Mouse (Mus musculus) gastrocnemius, postnatal 4 days (tissue): Measurements from ENCODE around the gene Scaf1. TPM values are rescaled to one million over a fixed set of nuclear protein-coding genes. Genes with fewer than 3 reads are reported as not detected.

Experiments used
- DNase-seq, 2 experiments: peaks; one replicate each; pipeline ENCODE4 v3.0.0; 2021 to 2022; ENCODE audit warnings: low spot score in 2 of 2, mixed read lengths in 2 of 2
- total RNA-seq, 2 experiments: library from RNA; stranded (reverse); gene quantifications; 2 replicates each; pipeline ENCODE4 v1.2.3; 2021

The Scaf1 gene
- total RNA-seq, 2 experiments from 2014 or later, result 74.1 to 76.0 TPM

- peak; percentile 81 to 94 for DNase-seq
These were observed 29.8 kb downstream of the Scaf1 start, which contains the start of gene Prmt1 for GRCm38 (mm10) chr7:44986192-44986878. TSS of gene Prmt1 (minus strand) at chr7:44986568.

GRCm38 (mm10) chr7:44985595-44986191 lies 30.5 kb downstream of the Scaf1 start:
- peak; percentile 76 to 83 for DNase-seq

DNA sequence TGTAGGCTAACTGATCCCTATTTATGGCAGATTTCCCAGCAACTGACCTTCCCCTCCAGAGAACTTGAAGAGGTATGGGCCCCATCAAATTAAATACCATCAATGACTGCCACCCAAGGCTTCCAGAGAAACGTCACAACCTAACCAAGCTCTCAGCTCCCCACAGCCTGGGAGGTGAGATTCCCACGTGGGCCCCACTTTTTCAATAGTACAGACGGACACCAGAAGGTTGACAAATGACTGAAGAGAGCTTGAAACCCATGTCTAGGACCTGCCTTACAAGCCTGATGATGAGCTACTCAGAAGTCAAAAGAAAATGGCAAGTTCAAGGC lies 31.4 kb downstream of the Scaf1 start:
- DNase-seq, result no peak

- DNase-seq, result no peak
These were observed 32.0 kb downstream of the Scaf1 start for GRCm38 (mm10) chr7:44983944-44984832.

- DNase-seq, result peak; percentile 78 to 87
These were observed 33.1 kb downstream of the Scaf1 start for GRCm38 (mm10) chr7:44983085-44983484.

DNA sequence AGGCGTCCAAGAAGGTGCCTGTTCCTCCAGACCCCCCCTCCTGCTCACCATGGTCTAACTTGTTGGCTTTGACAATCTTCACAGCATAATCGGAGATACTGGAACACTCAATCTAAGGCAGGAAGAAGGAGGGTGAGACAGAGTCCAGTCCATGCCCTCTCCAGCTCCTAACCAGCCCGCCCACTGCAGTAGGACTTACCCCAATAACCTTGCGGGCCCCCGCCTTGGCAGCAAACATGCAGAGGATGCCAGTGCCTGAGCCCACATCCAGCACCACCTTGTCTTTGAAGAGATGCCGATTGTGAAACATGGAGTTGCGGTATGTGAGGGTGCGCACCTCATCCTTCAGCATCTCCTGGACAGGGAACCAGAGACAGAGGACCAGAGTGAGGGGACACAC lies 34.6 kb downstream of the Scaf1 start:
- no peak for DNase-seq

DNA sequence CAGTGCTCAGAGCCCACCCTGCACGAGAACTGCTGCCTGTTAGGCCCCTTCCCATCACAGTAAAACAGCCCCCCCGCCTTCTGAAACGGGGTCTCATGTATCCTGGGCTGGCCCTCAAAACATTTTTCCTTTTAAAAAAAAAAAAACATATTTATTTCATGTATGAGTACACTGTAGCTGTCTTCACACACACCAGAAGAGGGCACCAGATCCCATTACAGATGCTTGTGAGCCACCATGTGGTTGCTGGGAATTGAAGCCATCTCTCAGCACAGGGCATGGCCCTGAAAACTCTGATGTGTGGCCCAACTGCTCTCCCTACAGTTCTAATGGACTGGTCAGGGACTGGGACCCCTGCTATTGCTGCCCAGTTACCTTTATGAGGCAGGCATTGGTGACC lies 37.9 kb downstream of the Scaf1 start:
- no peak for DNase-seq

DNA sequence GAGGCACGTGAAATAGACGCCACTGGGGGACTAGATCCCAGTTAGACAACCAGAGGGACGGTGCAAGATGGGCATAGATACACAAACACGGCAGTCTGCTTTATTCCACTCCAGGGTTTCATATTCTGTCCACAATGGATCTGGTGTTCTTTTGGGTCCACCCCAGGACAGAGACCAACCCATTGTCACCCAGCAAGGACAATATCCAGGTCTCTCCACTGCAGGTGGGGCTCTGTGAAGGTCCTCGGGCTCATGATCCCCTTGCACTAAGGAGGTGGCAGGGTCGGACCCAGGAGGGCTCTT lies 41.1 kb downstream of the Scaf1 start:
- no peak for DNase-seq

DNA sequence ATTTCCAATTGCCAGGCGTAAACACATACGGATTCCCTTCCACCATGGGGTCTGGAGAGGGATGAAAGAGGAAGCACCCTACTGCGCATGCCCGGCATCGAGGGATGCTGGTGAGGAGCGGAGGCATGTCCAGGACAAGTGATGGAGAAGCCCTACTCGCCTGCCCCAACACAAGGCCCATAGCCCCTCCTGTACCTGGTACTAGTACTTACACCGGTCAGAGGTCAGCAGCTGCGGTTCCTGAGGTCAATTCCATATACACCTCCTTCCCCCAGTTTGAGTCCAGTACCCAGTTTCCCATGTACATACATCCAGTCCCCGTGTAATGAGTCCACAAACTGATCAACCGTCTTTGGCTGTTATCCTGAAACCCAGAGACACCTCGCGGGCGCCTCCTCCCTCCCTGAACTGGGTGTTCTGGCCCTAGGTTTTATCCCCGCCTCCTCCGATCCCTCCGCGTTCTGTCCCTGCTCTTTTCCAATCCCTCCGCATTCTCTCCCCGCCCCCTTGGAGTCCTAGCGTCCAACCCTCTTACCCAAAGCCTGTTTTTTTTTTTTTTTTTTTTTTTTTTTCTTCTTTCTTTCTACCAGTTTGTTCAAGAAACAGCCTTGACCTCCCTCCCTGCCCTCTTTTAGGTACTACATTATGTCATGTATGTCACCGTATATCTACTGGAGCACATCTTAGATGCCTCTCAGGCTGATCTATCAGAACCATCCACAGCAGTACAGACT lies 41.6 kb downstream of the Scaf1 start, which contains the start of gene Cpt1c:
Cpt1c (minus strand) TSS at position 469 of the 734 bp plus-strand sequence.
- DNase-seq, result peak; percentile 75 to 83

GRCm38 (mm10) chr7:44973415-44974130 lies 42.6 kb downstream of the Scaf1 start:
- no peak for DNase-seq

GRCm38 (mm10) chr7:44971142-44971541 lies 45.0 kb downstream of the Scaf1 start:
- no peak for DNase-seq

DNA sequence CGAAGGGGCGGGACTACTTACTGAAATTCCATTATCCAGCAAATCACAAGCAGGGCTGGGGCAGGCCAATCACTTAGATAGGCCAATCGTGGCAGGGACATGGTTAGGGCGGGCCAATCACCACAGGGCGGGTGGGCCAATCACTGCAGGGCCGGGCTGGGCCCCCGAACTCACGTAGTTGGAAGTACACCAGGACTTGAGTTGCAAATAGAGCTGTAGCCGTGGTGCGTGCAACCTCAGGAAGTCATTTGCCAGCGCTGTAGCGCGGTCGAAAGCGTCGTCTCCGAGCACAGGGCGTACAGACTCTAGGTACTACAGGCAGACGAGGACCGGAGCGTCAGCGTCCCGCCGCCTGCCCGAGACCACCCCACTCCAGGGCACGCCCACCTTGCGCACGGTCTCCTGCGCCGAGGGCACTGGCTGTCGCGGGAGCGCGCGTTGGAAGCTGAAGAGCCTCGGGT lies 45.9 kb downstream of the Scaf1 start:
- DNase-seq, result peak; percentile 62 to 86

GRCm38 (mm10) chr7:44966638-44967037 lies 49.5 kb downstream of the Scaf1 start:
- no peak for DNase-seq

GRCm38 (mm10) chr7:44965975-44966374 lies 50.2 kb downstream of the Scaf1 start:
- DNase-seq, result no peak

DNA sequence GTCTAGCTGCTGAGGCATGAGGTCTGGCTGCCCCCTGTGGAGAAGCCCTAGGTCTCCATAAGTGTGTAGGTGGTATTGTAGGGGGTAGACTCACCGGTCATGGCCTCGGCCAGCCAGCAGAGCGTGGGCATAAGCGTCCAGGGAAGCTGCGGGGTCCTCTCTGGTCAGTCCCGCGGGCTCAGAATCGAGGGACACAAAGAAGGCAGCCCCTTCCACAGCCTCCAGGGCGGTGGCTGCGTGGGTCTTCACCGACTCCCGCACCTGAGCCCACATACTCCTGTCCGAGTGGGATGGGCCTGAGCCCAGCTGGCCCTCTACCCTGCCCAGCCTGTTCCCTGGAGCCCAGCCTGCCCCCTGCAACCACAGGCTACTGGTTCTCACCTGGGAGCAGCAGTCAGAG lies 51.2 kb downstream of the Scaf1 start:
- no peak for DNase-seq

GRCm38 (mm10) chr7:44962831-44963230 lies 53.3 kb downstream of the Scaf1 start:
- no peak for DNase-seq

- DNase-seq, result no peak
These were observed 53.8 kb downstream of the Scaf1 start for GRCm38 (mm10) chr7:44962337-44962736.

DNA sequence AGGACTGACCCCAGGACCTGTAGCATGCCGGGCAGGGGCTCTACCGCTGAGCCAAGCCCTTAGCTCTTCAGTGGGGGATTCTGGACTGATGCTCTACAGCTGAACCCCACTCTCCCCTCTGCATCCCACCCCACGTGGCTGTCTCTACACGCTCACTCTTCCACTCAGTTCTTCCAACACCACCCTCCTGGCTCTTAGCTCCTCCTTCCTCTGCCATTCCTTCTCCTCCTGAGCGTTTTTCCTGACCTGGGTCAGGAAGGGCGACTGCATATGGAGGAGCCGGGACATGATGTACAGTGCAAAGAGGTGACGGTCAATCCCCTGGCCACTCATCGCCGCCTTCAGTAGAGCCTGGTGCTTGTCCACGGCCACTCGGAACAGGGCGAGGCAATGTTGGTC lies 55.7 kb downstream of the Scaf1 start:
- peak in 1 of 2 experiments; percentile 7 for DNase-seq

GRCm38 (mm10) chr7:44959874-44960511 lies 56.2 kb downstream of the Scaf1 start:
- DNase-seq, result peak in 1 of 2 experiments; percentile 10

- peak in 1 of 2 experiments; percentile 9 for DNase-seq
These were observed 56.9 kb downstream of the Scaf1 start for GRCm38 (mm10) chr7:44959281-44959680.
